Mouse (Mus musculus) heart, embryonic 13.5 days (tissue): ENCODE measurements at regions not wholly inside any gene's neighbourhood (a gene's known extent, or its start where the extent isn't known, plus 50 kb on each side); places are given as distances from the start of the nearest gene placed in this dataset.

Experiments
- ATAC-seq: fragments of 200-750 bp; cut with Nextera tagmentation; 2 replicates; pipeline ENCODE4 v1.8.0; 2017; ENCODE audit warnings: moderate TSS enrichment; ENCODE audit not compliant: insufficient number of reproducible peaks, low FRiP score, low TSS enrichment; ENCODE audit errors: extremely low read depth
- H3K27ac ChIP-seq: fragments of 300-500 bp; sonication (generic); replicated peaks from 2 replicates; pipeline ENCODE4 v1.5.1; 2015; ENCODE audit warnings: moderate library complexity, mild to moderate bottlenecking, inconsistent platforms
- H3K27me3 ChIP-seq: fragments of 300-500 bp; sonication (generic); replicated peaks from 2 replicates; pipeline ENCODE4 v1.6.1; 2015; ENCODE audit warnings: mild to moderate bottlenecking, inconsistent platforms
- H3K36me3 ChIP-seq: fragments of 300-500 bp; sonication (generic); 2 replicates; pipeline ENCODE4 v1.6.1; 2015; ENCODE audit warnings: mild to moderate bottlenecking, inconsistent platforms
- H3K4me1 ChIP-seq: fragments of 300-500 bp; sonication (generic); 2 replicates; pipeline ENCODE4 v1.6.1; 2015; ENCODE audit warnings: inconsistent platforms
- H3K4me2 ChIP-seq: fragments of 300-500 bp; sonication (generic); 2 replicates; pipeline ENCODE4 v1.6.1; 2015; ENCODE audit warnings: inconsistent platforms, mild to moderate bottlenecking, moderate library complexity
- H3K4me3 ChIP-seq: fragments of 300-500 bp; sonication (generic); 2 replicates; pipeline ENCODE4 v1.5.1; 2015; ENCODE audit warnings: moderate library complexity, mild to moderate bottlenecking, inconsistent platforms
- H3K9ac ChIP-seq: fragments of 300-500 bp; sonication (generic); 2 replicates; pipeline ENCODE4 v1.6.1; 2015; ENCODE audit warnings: inconsistent platforms, mild to moderate bottlenecking, moderate library complexity
- H3K9me3 ChIP-seq: fragments of 300-500 bp; sonication (generic); 2 replicates; pipeline ENCODE4 v1.6.1; 2016; ENCODE audit warnings: inconsistent platforms
- WGBS: fragments of 180-500 bp; shearing (Covaris S2); methylation state at CpG from one replicate; pipeline ENCODE4 v1.1.7; 2015; ENCODE audit warnings: mixed read lengths; 5-methylcytosine and 5-hydroxymethylcytosine counted together

GRCm38 (mm10) chr15:56858627-56859334, 618.6 kb downstream of the Slc22a22 start:
- no peak overlapping the region for H3K9ac ChIP-seq
- H3K4me1 ChIP-seq, result peaks cover 11% of the 10 kb centered on the region; the same call in 1 of the 2 replicates
- ATAC-seq, result no peak
- no peaks in the 10 kb centered on the region for H3K9me3 ChIP-seq
- H3K27ac ChIP-seq, result no peak overlapping the region
- H3K4me3 ChIP-seq, result no peak overlapping the region
- H3K27me3 ChIP-seq, result no peaks in the 10 kb centered on the region
- H3K4me2 ChIP-seq, result no peak overlapping the region
- WGBS, result 24% methylated on average over 3 of the region's 4 CpGs
- H3K36me3 ChIP-seq, result no peaks in the 10 kb centered on the region

- Histone ChIP-seq H3K27me3 (no peaks in the 10 kb centered on the region), H3K36me3 (no peaks in the 10 kb centered on the region), H3K4me2 (no peak overlapping the region), H3K27ac (no peak overlapping the region), H3K4me3 (no peak overlapping the region), H3K9ac (no peak overlapping the region), H3K9me3 (no peaks in the 10 kb centered on the region), H3K4me1 (peaks cover 11% of the 10 kb centered on the region; the same call in 1 of the 2 replicates)
- no peak for ATAC-seq
- WGBS, result 43% methylated on average over 3 of the region's 3 CpGs
Observed at GRCm38 (mm10) chr15:56858134-56858533, 619.3 kb downstream of the Slc22a22 start.

DNA sequence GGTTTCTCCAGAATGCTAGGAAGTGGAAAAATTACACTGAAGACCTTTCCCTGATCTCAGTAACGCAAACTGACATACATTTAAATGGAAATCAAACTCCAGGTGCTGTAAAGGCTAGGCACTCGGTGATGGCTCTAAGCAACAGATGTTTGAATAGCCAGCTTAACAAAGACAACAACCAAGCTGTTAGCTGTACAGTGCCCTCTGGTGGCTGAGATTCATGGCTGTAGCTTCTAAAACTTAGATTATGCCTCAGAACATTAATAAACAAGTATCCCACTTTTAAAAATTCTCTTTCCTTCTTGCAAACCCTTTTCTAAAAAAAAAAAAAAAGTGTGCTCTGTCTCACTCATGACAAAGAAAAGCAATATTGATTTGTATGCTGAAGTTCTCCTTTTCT, 621.4 kb downstream of the Slc22a22 start:
- WGBS, result 17% methylated on average over 2 of the region's 2 CpGs
- Histone ChIP-seq H3K36me3 (no peaks in the 10 kb centered on the region), H3K4me2 (no peak overlapping the region), H3K4me3 (no peak overlapping the region), H3K27me3 (no peaks in the 10 kb centered on the region), H3K27ac (no peak overlapping the region), H3K9me3 (no peaks in the 10 kb centered on the region), H3K4me1 (peaks cover 11% of the 10 kb centered on the region; the same call in 1 of the 2 replicates), H3K9ac (no peak overlapping the region)
- ATAC-seq, result no peak

- H3K27me3 ChIP-seq, result no peaks in the 10 kb centered on the region
- no peak overlapping the region for H3K27ac ChIP-seq
Observed at GRCm38 (mm10) chr15:56853106-56853505, 624.3 kb downstream of the Slc22a22 start.

DNA sequence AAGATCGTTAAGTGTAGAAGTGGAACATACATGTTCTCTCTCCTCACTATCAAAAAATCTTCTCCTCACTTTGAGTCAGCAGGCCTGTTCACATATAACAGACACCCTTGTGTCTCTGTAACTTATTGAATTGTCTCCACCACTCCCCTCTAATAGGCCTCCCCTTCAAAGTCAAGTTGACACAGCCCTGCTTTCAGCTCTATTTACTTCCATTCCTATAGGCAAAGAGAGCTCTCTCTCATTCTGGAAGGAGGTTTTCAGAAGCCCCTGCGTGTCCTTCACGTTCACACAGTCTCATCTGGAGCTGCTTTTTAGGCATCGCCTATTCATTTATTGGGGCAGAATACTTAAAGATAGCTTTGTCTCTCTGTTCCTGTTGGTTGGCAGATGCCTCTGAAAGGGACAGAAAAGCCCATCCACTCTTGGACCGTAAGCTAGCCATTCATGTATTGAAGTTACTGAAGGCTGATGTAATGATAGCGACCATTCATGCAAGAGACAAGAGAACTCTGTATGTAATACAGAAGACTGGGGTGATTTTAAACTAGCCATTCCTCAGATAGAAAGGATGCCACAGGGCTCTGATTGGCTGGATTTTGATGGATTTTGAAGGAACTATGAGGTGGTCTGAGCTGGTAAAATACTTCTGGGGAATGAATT, 629.8 kb downstream of the Slc22a22 start:
- Histone ChIP-seq H3K27ac (no peak overlapping the region), H3K27me3 (no peaks in the 10 kb centered on the region), H3K4me2 (no peak overlapping the region), H3K4me3 (no peak overlapping the region), H3K9ac (no peak overlapping the region), H3K9me3 (no peaks in the 10 kb centered on the region), H3K4me1 (0 out of 2 replicates have a peak, but pooled peaks cover 3% of the 10 kb centered on the region), H3K36me3 (no peaks in the 10 kb centered on the region)
- 74% methylated on average over 6 of the region's 6 CpGs for WGBS
- ATAC-seq, result no peak

More at GRCm38 (mm10) chr15:56853106-56853505, 624.3 kb downstream of the Slc22a22 start:
- Histone ChIP-seq H3K4me2 (no peak overlapping the region), H3K9me3 (no peaks in the 10 kb centered on the region), H3K9ac (no peak overlapping the region), H3K4me1 (no peaks in the 10 kb centered on the region), H3K36me3 (no peaks in the 10 kb centered on the region), H3K4me3 (no peak overlapping the region)
- 60% methylated on average over 5 of the region's 5 CpGs for WGBS
- no peak for ATAC-seq

DNA sequence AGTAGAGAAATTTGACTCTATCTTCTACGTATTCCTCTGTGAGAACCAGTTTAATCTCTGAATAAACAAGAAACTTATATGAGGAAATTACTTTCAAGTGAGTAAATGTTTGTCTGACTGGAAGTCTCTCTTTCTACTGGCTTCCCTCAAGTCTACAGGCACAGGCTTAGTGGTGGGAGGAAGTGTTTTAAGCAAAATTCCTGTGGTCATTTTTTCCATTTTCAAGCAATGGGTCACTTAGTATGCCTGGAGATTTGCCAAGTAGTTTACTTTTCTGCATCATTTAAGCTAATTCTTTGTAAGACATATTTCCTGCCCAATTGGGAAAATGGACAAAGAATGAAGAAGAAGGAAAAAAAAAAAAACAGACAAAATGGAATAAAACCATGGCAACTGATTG, 632.9 kb downstream of the Slc22a22 start:
- Histone ChIP-seq H3K4me2 (no peak overlapping the region), H3K27me3 (no peaks in the 10 kb centered on the region), H3K27ac (no peak overlapping the region), H3K9ac (no peak overlapping the region), H3K4me3 (no peak overlapping the region), H3K4me1 (0 out of 2 replicates have a peak, but pooled peaks cover 3% of the 10 kb centered on the region), H3K36me3 (no peaks in the 10 kb centered on the region), H3K9me3 (no peaks in the 10 kb centered on the region)
- 37% methylated on average over 1 of the region's 1 CpGs for WGBS
- no peak for ATAC-seq

- Histone ChIP-seq H3K9ac (no peak overlapping the region), H3K27ac (no peak overlapping the region), H3K9me3 (no peaks in the 10 kb centered on the region), H3K36me3 (no peaks in the 10 kb centered on the region), H3K4me3 (no peak overlapping the region), H3K4me1 (0 out of 2 replicates have a peak, but pooled peaks cover 3% of the 10 kb centered on the region), H3K27me3 (no peaks in the 10 kb centered on the region), H3K4me2 (no peak overlapping the region)
- ATAC-seq, result no peak
- WGBS, result 84% methylated on average over 3 of the region's 3 CpGs
Observed at GRCm38 (mm10) chr15:56841516-56841915, 635.9 kb downstream of the Slc22a22 start.

GRCm38 (mm10) chr15:56837292-56837691, 640.1 kb downstream of the Slc22a22 start:
- H3K4me1 ChIP-seq, result no peaks in the 10 kb centered on the region
- WGBS, result 80% methylated on average over 1 of the region's 1 CpGs
- no peak overlapping the region for H3K4me2 ChIP-seq
- H3K27me3 ChIP-seq, result no peaks in the 10 kb centered on the region
- ATAC-seq, result no peak
- no peak overlapping the region for H3K27ac ChIP-seq
- H3K9me3 ChIP-seq, result no peaks in the 10 kb centered on the region
- no peak overlapping the region for H3K9ac ChIP-seq
- H3K36me3 ChIP-seq, result no peaks in the 10 kb centered on the region
- no peak overlapping the region for H3K4me3 ChIP-seq

- ATAC-seq, result no peak
- Histone ChIP-seq H3K9me3 (no peaks in the 10 kb centered on the region), H3K36me3 (no peaks in the 10 kb centered on the region), H3K27ac (no peak overlapping the region), H3K4me3 (no peak overlapping the region), H3K4me2 (no peak overlapping the region), H3K4me1 (no peaks in the 10 kb centered on the region), H3K27me3 (no peaks in the 10 kb centered on the region), H3K9ac (no peak overlapping the region)
- 77% methylated on average over 2 of the region's 2 CpGs for WGBS
Observed at GRCm38 (mm10) chr15:56834621-56835020, 642.8 kb downstream of the Slc22a22 start.

- ATAC-seq, result no peak
- Histone ChIP-seq H3K36me3 (no peaks in the 10 kb centered on the region), H3K4me2 (no peak overlapping the region), H3K27me3 (no peaks in the 10 kb centered on the region), H3K9me3 (no peaks in the 10 kb centered on the region), H3K27ac (no peak overlapping the region), H3K4me1 (no peaks in the 10 kb centered on the region), H3K4me3 (no peak overlapping the region), H3K9ac (no peak overlapping the region)
- WGBS, result 84% methylated on average over 7 of the region's 7 CpGs
Observed at GRCm38 (mm10) chr15:56832666-56833065, 644.8 kb downstream of the Slc22a22 start.

DNA sequence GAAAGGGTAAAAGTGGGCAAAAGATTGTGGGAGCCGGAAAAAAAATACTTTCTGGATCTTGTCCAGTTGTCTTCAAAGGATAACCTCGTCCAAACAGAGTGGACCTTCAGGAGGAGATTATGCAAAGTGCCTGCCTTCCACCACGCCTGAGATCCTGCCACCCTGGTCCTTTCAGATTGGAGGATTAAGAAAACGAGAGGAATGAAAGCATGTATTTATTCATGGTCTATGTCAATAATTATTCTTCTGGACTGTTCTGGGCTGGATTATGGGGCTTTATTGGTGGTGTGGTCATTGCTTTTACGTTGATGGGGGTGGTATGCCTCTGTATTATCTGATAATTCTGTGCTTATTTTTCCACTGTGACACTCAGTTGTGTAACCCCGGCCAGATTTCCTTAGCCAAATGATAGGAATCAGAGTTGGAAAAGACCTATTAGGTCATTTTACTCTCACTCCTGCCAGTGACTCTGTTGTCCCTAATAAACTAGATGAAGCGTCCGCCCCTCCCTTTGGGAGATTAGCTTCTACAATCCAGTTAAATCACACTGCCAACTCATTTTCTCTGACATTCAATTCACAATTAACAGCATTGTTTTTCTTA, 656.3 kb downstream of the Slc22a22 start:
- WGBS, result 53% methylated on average over 8 of the region's 8 CpGs
- H3K4me1 ChIP-seq, result peaks cover 3% of the 10 kb centered on the region; the same call in 1 of the 2 replicates
- H3K27me3 ChIP-seq, result no peaks in the 10 kb centered on the region
- no peaks in the 10 kb centered on the region for H3K36me3 ChIP-seq
- no peak overlapping the region for H3K4me2 ChIP-seq
- H3K9me3 ChIP-seq, result no peaks in the 10 kb centered on the region
- H3K27ac ChIP-seq, result no peak overlapping the region
- ATAC-seq, result no peak
- H3K9ac ChIP-seq, result no peak overlapping the region
- H3K4me3 ChIP-seq, result no peak overlapping the region
